Mouse (Mus musculus) ES-Bruce4 (cell line): Measurements from ENCODE around the gene Ano1. TPM values are rescaled to one million over a fixed set of nuclear protein-coding genes. Genes with fewer than 3 reads are reported as not detected.
A peak's percentile ranks its signal among the peaks of the same experiment; 100 is the strongest.

ENCODE experiments used
- H3K27ac ChIP-seq: 2 replicates; pipeline ENCODE4 v1.5.1; 2012; ENCODE audit warnings: low read length, inconsistent platforms; ENCODE audit not compliant: insufficient read depth
- H3K27me3 ChIP-seq: 2 replicates; pipeline ENCODE4 v1.6.1; 2012; ENCODE audit warnings: mild to moderate bottlenecking, low read length, inconsistent platforms; ENCODE audit not compliant: control insufficient read depth, poor library complexity, insufficient read depth, severe bottlenecking
- H3K36me3 ChIP-seq: 2 replicates; pipeline ENCODE4 v1.6.1; 2012; ENCODE audit warnings: inconsistent platforms, mild to moderate bottlenecking, low read length, moderate library complexity; ENCODE audit not compliant: control insufficient read depth, poor library complexity, insufficient read depth, severe bottlenecking
- H3K4me1 ChIP-seq: one replicate; pipeline ENCODE4 v1.8.1; 2011; ENCODE audit warnings: low read length; ENCODE audit not compliant: control insufficient read depth, insufficient read depth
- H3K4me3 ChIP-seq: 2 replicates; pipeline ENCODE4 v1.5.1; 2011; ENCODE audit warnings: low read depth, mild to moderate bottlenecking, low read length
- H3K9ac ChIP-seq: 2 replicates; pipeline ENCODE4 v1.6.1; 2012; ENCODE audit warnings: low read depth, mild to moderate bottlenecking, inconsistent platforms; ENCODE audit not compliant: poor library complexity, severe bottlenecking
- H3K9me3 ChIP-seq: replicated peaks from 2 replicates; pipeline ENCODE4 v1.6.1; 2012; ENCODE audit warnings: mild to moderate bottlenecking, low read length, inconsistent platforms; ENCODE audit not compliant: control insufficient read depth, poor library complexity, insufficient read depth, severe bottlenecking
- CTCF ChIP-seq: IDR thresholded peaks from one replicate; pipeline ENCODE4 v1.8.1; 2011; ENCODE audit warnings: low read depth, low read length
- EP300 ChIP-seq: IDR thresholded peaks from 2 replicates; pipeline ENCODE4 v1.6.1; 2011; ENCODE audit warnings: low read depth, low read length; ENCODE audit not compliant: insufficient read depth
- POLR2A ChIP-seq: IDR thresholded peaks from one replicate; pipeline ENCODE4 v1.8.1; 2011; ENCODE audit warnings: low read length; ENCODE audit not compliant: insufficient read depth
- polyA plus RNA-seq: library from polyadenylated mRNA; stranded (reverse); fragments of >200 nt; gene quantifications from 2 replicates; pipeline ENCODE4 v1.2.4, GENCODE M21; 2011; ENCODE audit warnings: low read depth; ENCODE audit not compliant: missing spikeins, insufficient read depth, insufficient read length

Ano1 gene
- polyA plus RNA-seq, 1 experiment = 1.7 TPM

- TF ChIP-seq POLR2A (no peak), CTCF (peak; percentile 31), EP300 (no peak)
- Histone ChIP-seq H3K27me3 (no peaks in the 10 kb centered on the region), H3K36me3 (no peaks in the 10 kb centered on the region), H3K27ac (no peak overlapping the region), H3K4me3 (no peak overlapping the region), H3K4me1 (no peaks in the 10 kb centered on the region), H3K9ac (no peak overlapping the region), H3K9me3 (no peaks in the 10 kb centered on the region)
These were observed 193.2 kb downstream of the Ano1 start for GRCm38 (mm10) chr7:144558552-144558951.

GRCm38 (mm10) chr7:144554123-144554472 is 197.7 kb downstream of the Ano1 start:
- peak overlapping the region; percentile 94 for H3K9ac ChIP-seq
- H3K4me1 ChIP-seq = peaks cover 3% of the 10 kb centered on the region
- H3K36me3 ChIP-seq = no peaks in the 10 kb centered on the region; the same call in 1 of the 2 replicates
- H3K27ac ChIP-seq = peak overlapping the region; percentile 40; the same call in 1 of the 2 replicates
- H3K4me3 ChIP-seq = peak overlapping the region; percentile 92
- no peaks in the 10 kb centered on the region for H3K9me3 ChIP-seq
- no peaks in the 10 kb centered on the region for H3K27me3 ChIP-seq
- TF ChIP-seq EP300 = no peak
- TF ChIP-seq POLR2A = no peak
- no peak for TF ChIP-seq CTCF

- H3K27ac ChIP-seq = peak within 1 kb of the TSS; percentile 40; the same call in 1 of the 2 replicates
- no peak for TF ChIP-seq EP300
- TF ChIP-seq POLR2A = peak; percentile 71
- no peaks in the 10 kb centered on the region for H3K27me3 ChIP-seq
- no peaks in the 10 kb centered on the region for H3K9me3 ChIP-seq
- peak within 1 kb of the TSS; percentile 94 for H3K9ac ChIP-seq
- peak within 1 kb of the TSS; percentile 92 for H3K4me3 ChIP-seq
- H3K4me1 ChIP-seq = peaks cover 3% of the 10 kb centered on the region
- no peaks in the 10 kb centered on the region; the same call in 1 of the 2 replicates for H3K36me3 ChIP-seq
These were observed 198.3 kb downstream of the Ano1 start, which contains the start of gene Ppfia1 for GRCm38 (mm10) chr7:144553237-144554122. TSS of gene Ppfia1 (minus strand) at chr7:144553729.

GRCm38 (mm10) chr7:144552274-144552673 is 199.5 kb downstream of the Ano1 start:
- Histone ChIP-seq H3K4me3 (no peak overlapping the region), H3K9ac (0 out of 2 replicates have a peak overlapping the region, but pooled peaks have one; percentile 94), H3K4me1 (peaks cover 3% of the 10 kb centered on the region), H3K27me3 (no peaks in the 10 kb centered on the region), H3K27ac (no peak overlapping the region), H3K36me3 (no peaks in the 10 kb centered on the region; the same call in 1 of the 2 replicates), H3K9me3 (no peaks in the 10 kb centered on the region)
- TF ChIP-seq EP300 (no peak), CTCF (no peak), POLR2A (no peak)

GRCm38 (mm10) chr7:144550811-144551210 is 201.0 kb downstream of the Ano1 start:
- H3K36me3 ChIP-seq = peaks cover 3% of the 10 kb centered on the region; the same call in 1 of the 2 replicates

More at GRCm38 (mm10) chr7:144550811-144551210, 201.0 kb downstream of the Ano1 start:
- Histone ChIP-seq H3K4me3 (no peak overlapping the region), H3K27ac (no peak overlapping the region), H3K9ac (no peak overlapping the region), H3K4me1 (peaks cover 3% of the 10 kb centered on the region), H3K9me3 (no peaks in the 10 kb centered on the region), H3K27me3 (no peaks in the 10 kb centered on the region)
- TF ChIP-seq EP300 = no peak
- no peak for TF ChIP-seq POLR2A
- TF ChIP-seq CTCF = no peak
